Mouse (Mus musculus) central nervous system, embryonic 14 days (tissue): Measurements from ENCODE around the gene Slc32a1. TPM values are rescaled to one million over a fixed set of nuclear protein-coding genes. Genes with fewer than 3 reads are reported as not detected.

Source experiments
- polyA plus RNA-seq: library from polyadenylated mRNA; depleted of rRNA; stranded (reverse); fragments of >200 nt; gene quantifications from 2 replicates; pipeline ENCODE4 v1.2.3, GENCODE M21; 2012; rRNA removed

Slc32a1 gene
- polyA plus RNA-seq: 59.7 and 61.4 TPM in 2 replicates

DNA sequence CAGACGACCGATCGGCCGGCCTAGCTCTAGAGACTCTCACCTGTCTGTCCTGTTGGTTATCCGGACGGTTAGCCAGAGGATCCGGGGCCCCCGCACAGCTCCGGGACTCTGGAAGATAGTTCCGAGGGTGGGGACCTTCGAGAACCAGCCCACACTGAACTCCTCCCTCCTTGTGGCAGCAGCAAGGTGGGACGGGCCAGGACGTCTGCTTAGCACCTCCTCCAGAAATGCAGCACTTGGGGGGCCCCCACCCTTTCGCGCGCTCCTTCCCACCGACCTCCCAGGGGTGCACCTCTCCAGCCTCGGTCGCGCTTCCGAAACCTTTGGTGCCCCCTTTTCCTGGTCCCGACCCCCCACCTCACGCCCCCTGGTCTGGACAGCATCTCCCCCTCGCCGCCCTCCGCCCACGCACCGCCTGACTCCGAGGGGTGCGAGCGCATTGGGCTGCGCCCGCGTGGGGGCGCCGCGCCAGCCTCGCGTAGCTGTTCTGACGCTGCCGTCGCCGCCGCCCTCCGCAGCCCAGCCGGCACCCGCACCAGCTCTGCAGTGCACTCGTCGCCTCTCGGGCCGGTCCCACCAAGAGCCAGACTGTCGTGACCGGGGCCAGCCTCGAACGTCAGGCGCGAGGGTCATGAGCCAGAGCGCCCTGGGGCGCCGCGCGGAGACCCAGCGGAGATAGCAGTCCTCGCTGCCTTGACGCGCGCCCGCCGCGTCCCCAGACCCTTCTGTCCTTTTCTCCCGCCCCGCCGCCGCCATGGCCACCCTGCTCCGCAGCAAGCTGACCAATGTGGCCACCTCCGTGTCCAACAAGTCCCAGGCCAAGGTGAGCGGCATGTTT lies at the start of gene Slc32a1:
TSS of gene Slc32a1 (plus strand) at position 280 of the 838 bp plus-strand sequence.

DNA sequence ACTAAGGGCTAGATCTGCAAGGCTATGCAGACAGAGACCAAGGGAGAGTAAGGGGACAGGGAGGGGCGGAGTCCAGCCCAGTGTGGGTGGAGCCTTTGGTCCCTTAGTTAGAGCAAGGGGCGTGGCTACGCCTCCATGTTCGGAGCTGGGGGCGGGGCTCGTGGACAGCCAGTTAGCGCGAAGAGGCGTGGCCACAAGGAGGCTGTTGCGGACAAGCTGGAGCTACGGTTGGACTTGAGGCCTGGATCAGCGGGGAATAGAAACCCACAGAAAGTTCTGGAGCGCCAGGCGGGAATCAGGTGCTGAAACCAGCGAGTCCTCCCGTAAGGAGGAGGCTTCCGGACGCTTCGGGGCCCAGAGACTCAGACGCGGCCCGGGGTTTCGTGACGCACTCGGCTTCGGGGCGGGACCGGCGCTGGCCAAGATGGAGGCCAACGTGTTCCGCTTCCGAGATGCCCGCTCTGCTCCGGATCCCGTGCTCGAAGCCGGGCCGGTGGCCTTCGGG lies 14.2 kb downstream of the Slc32a1 start, which contains the start of gene Actr5:
TSS of gene Actr5 (plus strand) at position 171 of the 505 bp plus-strand sequence.

DNA sequence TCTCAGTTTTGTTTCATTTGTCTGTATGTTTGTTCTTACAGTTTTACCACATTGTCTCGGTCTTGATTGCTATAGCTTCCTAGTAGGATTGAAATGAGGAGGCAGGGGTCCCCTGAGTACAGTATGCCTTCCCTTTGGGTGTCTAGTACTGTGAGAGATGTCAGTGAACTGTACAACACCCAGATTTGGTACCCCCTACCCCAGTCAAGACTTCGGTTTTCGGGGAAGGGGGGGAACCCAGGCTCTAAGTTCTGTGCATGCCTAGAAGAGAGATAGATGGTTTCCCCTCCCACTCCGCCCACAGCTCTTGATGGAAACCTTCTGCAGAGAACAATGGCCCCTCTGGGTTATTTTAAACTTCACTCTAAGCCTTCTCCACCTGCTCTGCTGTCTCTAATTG lies 54.5 kb downstream of the Slc32a1 start, which contains the start of gene Ppp1r16b:
TSS of gene Ppp1r16b (plus strand) at position 301 of the 400 bp plus-strand sequence.

Other genes with a start within 250 kb of the Slc32a1 start
- gene Snhg11, start 235.1 kb upstream of the Slc32a1 start, polyA plus RNA-seq: 451 and 567 TPM in 2 replicates
- 30.8 and 34.8 TPM in 2 replicates for gene Ralgapb, start 200.9 kb upstream of the Slc32a1 start, polyA plus RNA-seq
- not detected in 2 replicates for gene Adig, start 108.2 kb upstream of the Slc32a1 start, polyA plus RNA-seq
- 0.82 and 1.5 TPM in 2 replicates for gene Arhgap40, start 98.0 kb upstream of the Slc32a1 start, polyA plus RNA-seq
- 13.1 and 15.0 TPM in 2 replicates for gene Actr5, start 14.1 kb downstream of the Slc32a1 start, polyA plus RNA-seq
- 3.3 and 3.8 TPM in 2 replicates for gene Ppp1r16b, start 54.6 kb downstream of the Slc32a1 start, polyA plus RNA-seq
- 17.4 and 21.9 TPM in 2 replicates for gene Fam83d, start 157.3 kb downstream of the Slc32a1 start, polyA plus RNA-seq
- gene Dhx35, start 184.0 kb downstream of the Slc32a1 start, polyA plus RNA-seq: 27.0 and 27.9 TPM in 2 replicates